Mouse (Mus musculus): Measurements from ENCODE around the gene Tpp1.

DNA sequence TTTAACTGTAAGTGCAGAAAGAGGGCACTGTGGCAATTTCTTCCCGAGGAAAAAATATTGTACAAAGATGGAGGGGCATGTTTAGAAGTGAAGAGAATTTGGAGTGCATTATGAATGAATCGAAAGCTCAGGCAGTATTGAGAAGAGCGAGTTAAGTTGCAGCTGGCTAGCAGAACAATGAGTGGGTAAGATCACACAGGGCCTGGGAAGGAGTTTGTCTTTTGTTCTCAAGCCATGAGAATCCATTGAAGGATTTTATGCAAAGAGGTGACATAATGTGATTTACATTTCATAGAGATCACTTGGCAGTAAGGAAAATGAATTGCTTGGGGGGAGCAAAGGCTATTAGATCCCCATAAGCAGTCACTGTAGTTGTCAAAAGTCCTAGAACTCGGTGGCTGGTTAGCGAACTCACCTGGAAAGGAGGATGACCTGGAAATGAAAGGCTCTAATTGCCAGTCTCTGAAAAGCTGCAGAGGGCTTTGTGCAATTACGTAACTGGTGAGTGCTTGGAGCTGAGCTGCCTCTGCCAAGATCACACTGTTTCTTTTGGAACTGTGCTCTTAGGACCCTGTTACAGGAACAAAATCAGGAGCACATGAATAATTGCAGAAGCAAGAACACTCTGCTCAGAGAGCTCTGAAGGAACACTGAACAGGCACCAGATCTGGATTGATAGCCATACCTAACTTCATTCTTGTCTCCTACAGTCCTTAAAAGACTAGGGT lies 23.2 kb downstream of the Tpp1 start:
- TF ChIP-seq CTCF (IDR thresholded peaks at IDR 0.05; ENCODE audit: borderline replicate concordance, insufficient read depth, low read length) (no peak), POLR2A (IDR thresholded peaks at IDR 0.05; ENCODE audit: low read depth, low read length) (no peak)

All from embryonic fibroblast, embryonic 13.5 days (primary cell).